Mouse (Mus musculus): ENCODE measurements around the gene Mia.
A peak's percentile ranks its signal among the peaks of the same experiment; 100 is the strongest.

Gene Mia

GRCm38 (mm10) chr7:27180837-27181695 is at the start of gene Mia, which contains the start of gene Gm21983:
Gene Mia (minus strand): TSS chr7:27181157.
Gene Gm21983 (minus strand): TSS chr7:27181086.
- no peak for DNase-seq (ENCODE audit: low spot score)

- DNase-seq (ENCODE audit: low spot score): no peak
Measured at GRCm38 (mm10) chr7:27228865-27229264, 47.9 kb upstream of the Mia start.

DNA sequence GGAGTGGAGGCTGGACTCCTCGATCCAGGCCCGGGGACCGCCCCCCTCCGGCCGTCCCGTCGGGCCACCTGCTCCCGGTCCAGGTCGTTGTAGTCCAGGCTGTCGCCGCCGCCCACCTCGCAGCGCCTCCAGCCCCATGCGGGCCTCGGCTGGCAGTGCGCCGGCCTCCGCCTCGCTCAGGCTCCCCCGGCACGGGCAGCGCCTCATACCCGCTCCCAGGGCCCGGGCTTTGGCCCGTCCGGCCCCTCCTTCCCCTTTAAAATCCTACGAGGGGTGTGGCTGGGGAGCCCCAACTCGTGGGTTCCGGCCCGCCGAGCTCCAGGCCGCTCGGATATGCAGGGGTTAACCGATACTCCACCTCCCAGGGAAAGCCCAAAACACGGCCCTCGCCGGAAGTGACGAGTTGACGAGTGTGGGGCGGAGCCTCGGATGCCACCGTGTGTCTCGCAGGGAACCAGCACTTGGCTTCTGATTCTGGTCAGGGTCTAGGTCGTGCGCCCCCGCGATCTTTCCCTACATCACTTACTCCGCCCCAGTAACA is 47.4 kb upstream of the Mia start, which contains the start of gene Itpkc:
Gene Itpkc, minus strand, starts transcription at position 381 of the 541 bp plus-strand sequence.
- peak; percentile 88 for DNase-seq (ENCODE audit: low spot score)

- DNase-seq (ENCODE audit: low spot score): no peak
Measured at GRCm38 (mm10) chr7:27227676-27228075, 46.7 kb upstream of the Mia start.

- no peak for DNase-seq (ENCODE audit: low spot score)
Measured at GRCm38 (mm10) chr7:27227276-27227675, 46.3 kb upstream of the Mia start.

DNA sequence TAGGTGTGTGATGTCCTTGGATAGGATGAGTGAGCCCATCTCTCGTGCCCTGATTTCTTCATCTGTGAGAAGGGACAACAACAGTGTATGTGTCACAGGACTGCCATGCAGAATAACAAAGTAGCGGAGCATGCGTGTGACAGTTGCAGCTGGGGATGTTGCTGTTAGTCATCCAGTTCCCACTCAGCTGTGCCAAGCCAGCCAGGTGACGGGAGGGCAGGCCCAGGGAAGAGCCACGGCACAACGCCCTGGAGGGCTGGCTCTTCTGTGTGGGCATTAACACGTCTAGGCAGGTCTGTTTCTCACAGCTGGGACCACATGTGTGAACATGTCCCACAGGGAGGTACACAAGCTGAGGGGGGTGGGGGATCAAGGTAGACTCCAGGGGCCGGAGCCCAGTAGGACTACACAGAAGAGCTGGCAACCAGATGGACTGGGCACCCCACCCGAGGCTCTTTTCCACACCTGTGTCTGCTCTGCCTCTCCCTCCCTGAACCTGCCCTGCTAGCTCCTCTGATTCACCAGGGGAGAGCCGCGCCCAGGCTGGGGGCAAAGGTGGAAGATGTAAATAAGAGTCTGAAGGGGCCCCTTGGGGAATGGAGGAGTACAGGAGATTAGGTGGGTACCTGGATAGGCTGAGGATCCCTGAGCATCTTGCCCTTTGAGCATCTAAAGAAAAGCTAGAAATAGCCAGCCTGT is 44.1 kb upstream of the Mia start:
- peak; percentile 30 for DNase-seq (ENCODE audit: low spot score)

- DNase-seq (ENCODE audit: low spot score): no peak
Measured at GRCm38 (mm10) chr7:27222538-27222937, 41.6 kb upstream of the Mia start.

DNA sequence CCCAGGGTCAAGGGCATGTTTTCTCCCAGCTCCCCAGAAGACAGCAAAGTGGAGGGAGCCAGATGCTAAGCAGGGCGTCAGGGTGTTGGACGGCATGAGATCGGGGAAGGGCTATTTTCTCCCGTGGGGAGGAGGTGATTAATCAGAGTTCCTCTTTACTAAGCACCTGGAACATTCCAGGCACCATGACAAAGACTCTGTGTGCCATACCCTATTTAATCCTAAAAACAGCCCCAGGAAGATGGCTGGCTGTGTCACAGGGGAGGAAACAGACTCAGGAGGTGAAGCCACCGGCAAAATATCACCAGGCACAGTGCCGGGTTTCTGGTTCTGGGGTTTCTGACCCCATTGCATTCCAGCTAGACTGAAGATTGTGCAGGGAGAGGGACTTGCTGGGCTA is 41.0 kb upstream of the Mia start:
- no peak for DNase-seq (ENCODE audit: low spot score)

DNA sequence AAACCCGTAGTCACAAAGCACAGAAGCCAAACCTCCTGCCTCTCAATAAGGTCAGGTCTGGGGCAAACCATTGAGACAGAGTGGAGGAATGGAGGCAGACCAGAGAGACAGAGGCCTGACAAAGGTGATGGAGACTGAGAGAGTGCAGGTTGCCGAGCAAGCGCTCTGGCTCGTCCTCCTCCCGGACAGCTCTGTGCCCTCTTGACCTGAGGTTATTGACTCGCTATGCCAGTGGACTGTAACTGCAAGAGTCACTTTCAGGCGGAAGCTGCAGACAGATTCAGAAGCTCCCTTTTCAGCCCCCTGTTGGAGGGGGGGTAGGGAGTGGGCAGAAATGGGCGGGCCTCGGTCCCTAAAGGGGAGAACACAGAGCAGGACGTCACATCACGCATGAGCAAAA is 39.0 kb upstream of the Mia start:
- DNase-seq (ENCODE audit: low spot score): no peak

DNA sequence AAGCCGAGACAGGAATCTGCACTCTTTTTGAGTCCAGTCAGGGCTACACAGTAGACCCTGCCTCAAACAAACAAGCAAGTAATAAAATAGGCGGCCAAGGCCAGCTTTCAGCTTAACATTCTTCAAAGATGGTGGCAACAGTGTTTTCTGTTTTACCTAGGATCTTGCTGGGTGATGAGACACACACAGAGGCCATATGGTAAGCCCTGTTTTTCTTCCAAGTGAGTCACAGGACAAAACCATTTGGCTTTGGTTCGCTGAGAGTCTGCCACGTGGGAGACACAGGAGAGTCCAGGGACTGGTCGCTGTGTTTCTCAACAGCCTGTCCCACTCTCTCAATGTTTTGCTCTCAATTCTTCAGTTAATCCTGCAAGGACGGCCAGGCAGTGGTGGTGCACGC is 37.6 kb upstream of the Mia start:
- no peak for DNase-seq (ENCODE audit: low spot score)

DNA sequence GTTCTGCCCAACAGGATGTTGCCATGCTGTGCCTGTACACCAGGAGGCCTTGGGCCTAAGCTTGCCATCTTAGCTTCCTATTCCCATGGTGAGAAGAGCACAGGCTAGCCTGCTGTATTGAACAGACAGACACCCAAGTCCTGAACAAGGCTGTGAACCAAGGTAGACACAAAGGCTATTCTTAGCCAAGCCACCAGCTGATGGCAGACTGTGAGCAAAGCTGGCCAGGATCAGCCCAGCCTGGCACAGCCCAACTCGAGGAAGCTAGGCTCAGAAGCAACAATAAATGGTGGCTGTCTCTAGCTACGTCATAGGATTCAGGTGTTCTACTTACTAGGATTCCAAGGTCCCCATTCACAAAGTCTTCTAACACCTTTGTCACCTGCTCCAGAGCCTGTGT is 31.7 kb upstream of the Mia start:
- DNase-seq (ENCODE audit: low spot score): no peak

- DNase-seq (ENCODE audit: low spot score): no peak
Measured at GRCm38 (mm10) chr7:27203730-27204449, 22.9 kb upstream of the Mia start.

- no peak for DNase-seq (ENCODE audit: low spot score)
Measured at GRCm38 (mm10) chr7:27198779-27199178, 17.8 kb upstream of the Mia start.

DNA sequence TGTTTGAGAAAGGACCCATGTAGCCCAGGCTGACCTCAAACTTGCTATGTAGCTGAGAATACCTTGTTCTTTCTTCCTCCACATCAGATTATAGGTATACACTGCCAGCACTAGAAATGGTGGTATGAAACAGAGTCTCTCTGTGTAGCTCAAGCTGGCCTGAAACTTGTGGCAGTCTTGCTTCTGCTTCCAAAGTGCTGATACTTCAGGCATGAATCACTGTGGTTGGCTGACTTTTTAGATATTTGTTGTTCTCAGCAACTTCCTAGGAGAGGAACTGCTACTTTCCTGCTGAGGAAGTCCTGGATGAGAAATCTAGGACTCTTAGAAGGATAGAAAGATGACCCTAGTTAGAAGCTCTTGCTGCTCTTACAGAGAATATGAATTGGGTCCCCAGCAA is 17.4 kb upstream of the Mia start:
- DNase-seq (ENCODE audit: low spot score): no peak

DNA sequence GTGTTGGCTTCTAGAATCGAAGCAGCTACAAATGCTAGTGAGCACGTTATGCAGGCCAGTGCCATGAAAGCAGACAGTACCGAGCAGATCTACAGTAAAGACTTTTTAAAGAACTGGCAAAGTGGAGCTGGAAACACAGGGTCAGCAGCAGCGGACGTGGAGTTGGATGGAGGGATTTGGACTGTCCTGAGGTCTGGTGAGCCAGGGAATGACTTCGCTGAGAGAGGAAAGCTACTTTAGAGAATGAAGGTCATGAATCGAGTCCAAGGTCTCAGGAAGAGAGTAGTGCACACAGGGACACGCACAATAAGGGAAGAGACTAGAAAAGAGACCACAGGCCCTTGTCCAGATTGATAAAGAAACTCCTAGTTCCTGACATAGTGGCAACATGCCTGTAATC is 16.7 kb upstream of the Mia start:
- DNase-seq (ENCODE audit: low spot score): no peak

GRCm38 (mm10) chr7:27197136-27197535 is 16.2 kb upstream of the Mia start:
- no peak for DNase-seq (ENCODE audit: low spot score)

DNA sequence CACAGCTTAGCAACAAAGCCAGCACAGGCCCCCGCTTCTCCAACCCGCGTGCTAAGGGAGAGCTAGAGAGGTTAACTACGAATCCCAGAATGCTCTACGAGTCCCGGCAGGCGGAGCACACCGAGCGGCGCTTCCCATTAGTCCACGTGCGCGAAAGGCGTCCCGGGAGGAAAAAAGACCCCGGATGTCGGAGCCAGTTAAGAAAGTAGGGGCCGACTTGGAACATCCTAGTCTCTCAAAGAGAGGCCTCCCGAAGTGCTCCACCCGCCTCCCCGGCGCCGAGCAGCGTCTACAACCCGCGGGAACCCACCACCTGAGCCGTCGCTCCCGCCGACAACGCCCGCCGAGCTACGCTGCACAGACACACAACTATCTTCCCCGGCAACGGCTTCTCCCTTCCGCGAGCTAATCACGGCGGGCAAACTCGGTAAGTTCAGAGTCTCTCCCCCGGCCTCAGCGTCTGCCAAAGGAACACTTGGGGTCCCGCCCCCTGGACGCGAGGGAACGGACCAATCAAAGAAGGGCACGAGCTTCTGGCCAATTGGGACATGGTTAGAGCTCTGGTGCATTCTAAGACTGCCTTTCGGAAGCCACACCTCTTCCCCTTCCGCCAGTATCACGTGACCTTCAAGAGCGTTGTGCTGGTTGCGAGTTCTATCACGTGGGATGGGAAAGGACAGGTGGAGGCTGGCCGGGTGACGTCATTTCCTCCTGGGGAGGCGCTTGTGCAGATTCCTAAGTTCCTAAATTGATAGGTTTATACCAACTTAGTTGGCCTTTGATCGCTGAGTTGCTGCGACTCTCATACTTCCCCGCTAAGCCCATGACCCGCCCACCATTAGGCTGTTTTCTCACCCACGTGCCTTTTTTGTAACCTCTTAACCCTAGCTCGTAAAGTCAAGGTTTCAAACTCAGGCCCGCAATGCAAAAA is 15.0 kb upstream of the Mia start, which contains the start of the genes BC024978 and Snrpa:
Gene BC024978, plus strand, starts transcription at position 101 of the 931 bp plus-strand sequence.
Gene Snrpa, minus strand, starts transcription at position 591 of the 931 bp plus-strand sequence.
- DNase-seq (ENCODE audit: low spot score): peak; percentile 87

- DNase-seq (ENCODE audit: low spot score): no peak
Measured at GRCm38 (mm10) chr7:27193731-27194130, 12.8 kb upstream of the Mia start.

GRCm38 (mm10) chr7:27192434-27192833 is 11.5 kb upstream of the Mia start:
- no peak for DNase-seq (ENCODE audit: low spot score)

GRCm38 (mm10) chr7:27189271-27189931 is 8.4 kb upstream of the Mia start:
- no peak for DNase-seq (ENCODE audit: low spot score)

Measured in urinary bladder, postnatal 25 days (tissue).